Mouse (Mus musculus) lung, postnatal 0 days (tissue): ENCODE measurements around the gene Zfp157.

Experiments used
- CTCF ChIP-seq: IDR thresholded peaks from 2 replicates; pipeline ENCODE4 v1.5.1; 2016; ENCODE audit warnings: antibody characterized with exemption, mild to moderate bottlenecking
- EP300 ChIP-seq: IDR thresholded peaks from 2 replicates; pipeline ENCODE4 v1.6.1; 2016; ENCODE audit warnings: antibody characterized with exemption, mild to moderate bottlenecking, control low read depth

DNA sequence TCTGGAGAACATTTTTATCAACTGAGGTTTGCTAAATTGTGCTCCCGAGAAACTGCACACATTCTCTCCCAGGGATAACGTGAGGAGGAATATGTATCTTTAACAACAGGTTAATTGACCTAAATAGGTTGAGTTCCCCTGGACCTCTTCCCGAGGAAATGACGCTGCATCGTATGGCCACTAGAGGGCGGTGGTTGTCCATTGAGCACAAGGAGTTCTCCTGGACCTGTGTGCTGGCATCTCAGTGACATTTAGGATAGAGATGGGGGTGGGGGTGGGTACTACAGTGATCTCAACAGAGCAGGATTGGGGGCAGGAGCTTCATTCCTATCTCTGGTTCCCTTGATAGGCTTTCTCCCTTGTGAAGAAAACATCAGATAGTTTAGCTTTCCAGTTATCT is 32.3 kb downstream of the Zfp157 start:
- no peak for TF ChIP-seq EP300
- peak; percentile 90 for TF ChIP-seq CTCF
